Mouse (Mus musculus) embryo, embryonic 10 days (tissue): ENCODE data around the gene Sbno1.

Source experiments
- DNase-seq: peaks from one replicate; pipeline ENCODE4 v3.0.0-alpha.2; 2015; ENCODE audit warnings: low spot score

The Sbno1 gene

GRCm38 (mm10) chr5:124334392-124334791 lies 91.4 kb downstream of the Sbno1 start:
- peak; percentile 74 for DNase-seq

DNA sequence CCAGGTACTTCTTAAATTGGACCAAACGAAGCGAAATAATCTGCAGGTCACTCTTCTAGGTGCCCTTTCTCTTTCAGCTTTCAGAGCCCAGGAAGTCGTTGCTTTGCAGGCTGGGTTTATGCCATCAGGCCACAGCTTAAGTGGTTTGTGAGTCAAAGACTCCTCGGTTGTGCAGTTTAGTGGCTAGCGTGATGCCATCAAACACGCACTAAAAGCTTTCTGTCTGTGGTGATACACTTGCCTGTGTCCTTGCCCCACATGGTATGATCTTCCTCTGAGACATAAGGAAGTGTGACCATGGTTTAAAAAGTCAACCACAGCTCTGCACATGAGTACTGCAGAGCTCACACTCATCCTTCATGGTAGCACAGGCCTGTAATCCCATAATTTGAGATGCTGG lies 95.7 kb downstream of the Sbno1 start:
- DNase-seq: no peak

- DNase-seq: peak; percentile 100
Observed at GRCm38 (mm10) chr5:124327510-124328364, 98.1 kb downstream of the Sbno1 start, which contains the start of the genes Mphosph9 and 2810006K23Rik. TSS of gene Mphosph9 (minus strand) at chr5:124327972. TSS of gene 2810006K23Rik (plus strand) at chr5:124328089.

DNA sequence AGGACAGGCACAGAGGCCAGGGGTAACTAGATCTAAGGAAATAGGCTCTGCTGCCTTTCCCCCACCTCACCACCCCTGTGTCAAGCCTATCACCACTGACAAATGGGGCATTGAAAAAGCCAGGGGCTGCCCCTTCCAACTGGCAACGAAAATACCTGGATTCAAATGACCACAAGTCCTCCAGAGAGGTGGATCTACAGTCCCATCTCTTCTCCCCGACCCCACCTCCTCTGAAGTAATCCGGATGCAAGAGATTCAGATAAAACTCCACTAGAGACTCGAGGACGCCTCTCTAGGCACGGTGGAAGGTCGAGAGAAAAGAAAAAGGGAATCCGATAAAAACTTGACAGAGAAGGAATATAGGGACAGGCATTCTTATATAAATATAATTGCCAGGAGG lies 99.0 kb downstream of the Sbno1 start:
- DNase-seq: no peak
